Mouse (Mus musculus): Measurements from ENCODE around the gene Bbx. TPM values are rescaled to one million over a fixed set of nuclear protein-coding genes. Genes with fewer than 3 reads are reported as not detected.

Gene Bbx
- polyA plus RNA-seq, 1 experiment from 2014 or later = 20.4 TPM

DNA sequence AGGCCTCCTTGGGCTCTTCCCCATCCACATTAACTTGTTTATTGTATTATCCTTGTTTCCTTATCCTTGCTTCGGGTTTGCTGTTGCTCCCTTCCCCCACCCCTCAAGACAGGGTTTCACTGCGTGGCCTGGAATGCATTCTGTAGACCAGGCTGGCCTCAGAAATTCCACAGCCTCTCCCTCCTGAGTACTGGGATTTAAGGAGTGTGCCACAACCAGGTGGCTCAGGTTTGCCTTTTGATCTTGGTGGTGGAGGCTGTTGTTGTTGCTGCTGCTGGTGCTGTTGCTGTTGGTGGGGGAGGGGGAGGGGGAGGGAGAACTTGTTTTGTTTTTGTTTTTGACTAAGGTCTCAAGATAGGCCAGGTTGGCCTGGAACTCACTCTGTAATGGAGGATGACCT is 5.1 kb upstream of the Bbx start:
- no peak for ATAC-seq (ENCODE audit: low FRiP score, low read depth)
- WGBS = 62% methylated on average over 2 of the region's 2 CpGs

DNA sequence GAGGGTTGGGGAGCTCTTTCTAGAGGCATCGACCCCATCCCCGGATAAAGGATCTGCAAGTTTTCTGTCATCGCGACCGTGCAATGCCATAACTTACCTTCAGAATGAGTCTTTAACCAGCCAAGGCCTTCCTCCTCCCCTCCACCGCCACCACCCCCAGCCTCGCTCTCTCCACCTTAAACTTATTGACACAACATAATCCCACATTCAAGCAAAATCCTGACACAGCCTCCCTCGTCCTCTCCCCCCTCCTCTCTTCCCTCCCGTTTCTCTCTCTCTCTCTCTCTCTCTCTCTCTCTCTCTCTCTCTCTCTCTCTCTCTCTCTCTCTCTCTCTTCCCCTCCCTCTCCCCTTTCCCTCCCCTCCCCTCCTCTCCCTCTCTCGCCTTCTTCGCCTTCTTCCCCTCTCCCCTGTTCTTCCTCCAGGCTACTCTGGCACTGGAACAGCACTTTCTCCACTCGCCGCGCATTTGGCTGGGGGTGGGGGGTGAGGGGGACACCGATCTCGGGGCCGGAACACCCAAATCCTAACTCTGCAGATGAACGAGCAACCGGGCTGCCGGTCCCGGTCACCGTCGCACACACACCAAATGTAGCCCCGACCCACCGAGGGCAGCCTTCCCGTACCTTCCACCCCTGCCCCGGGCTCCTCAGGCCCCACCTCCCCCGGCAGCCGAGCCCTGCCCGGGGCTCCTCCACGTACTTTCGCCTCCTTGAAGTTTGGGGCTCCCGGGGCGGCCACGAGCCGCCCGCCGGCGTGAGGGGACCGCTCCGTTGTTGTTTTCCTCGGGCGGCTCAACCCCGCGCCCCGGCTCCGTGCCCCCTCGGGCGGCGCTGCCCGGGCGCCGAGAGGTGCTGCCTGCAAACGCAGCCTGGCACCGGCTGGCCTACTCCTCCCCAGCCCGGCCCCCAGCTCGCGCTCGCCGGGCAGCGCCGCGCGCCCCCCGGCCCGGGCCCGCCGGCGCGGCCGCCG is 894 bp downstream of the Bbx start:
- Histone ChIP-seq H3K9me3 (no peaks in the 10 kb centered on the region), H3K4me2 (peak overlapping the region; percentile 95), H3K27me3 (no peaks in the 10 kb centered on the region), H3K9ac (peak overlapping the region; percentile 85), H3K36me3 (no peaks in the 10 kb centered on the region), H3K4me1 (replicated peaks) (peaks cover 14% of the 10 kb centered on the region), H3K4me3 (peak overlapping the region; percentile 89), H3K27ac (replicated peaks) (peak overlapping the region; percentile 93)
- peak; percentile 65 for ATAC-seq (ENCODE audit: low FRiP score, low read depth)
- under 1% methylated on average over 61 of the region's 72 CpGs for whole genome bisulfite sequencing

More for the DNA sequence above, 5.1 kb upstream of the Bbx start:
- Histone ChIP-seq H3K4me2 (no peak overlapping the region), H3K27ac (replicated peaks) (no peak overlapping the region), H3K4me3 (no peak overlapping the region), H3K4me1 (replicated peaks) (peaks cover 6% of the 10 kb centered on the region), H3K27me3 (no peaks in the 10 kb centered on the region), H3K9ac (no peak overlapping the region), H3K9me3 (no peaks in the 10 kb centered on the region), H3K36me3 (no peaks in the 10 kb centered on the region)

DNA sequence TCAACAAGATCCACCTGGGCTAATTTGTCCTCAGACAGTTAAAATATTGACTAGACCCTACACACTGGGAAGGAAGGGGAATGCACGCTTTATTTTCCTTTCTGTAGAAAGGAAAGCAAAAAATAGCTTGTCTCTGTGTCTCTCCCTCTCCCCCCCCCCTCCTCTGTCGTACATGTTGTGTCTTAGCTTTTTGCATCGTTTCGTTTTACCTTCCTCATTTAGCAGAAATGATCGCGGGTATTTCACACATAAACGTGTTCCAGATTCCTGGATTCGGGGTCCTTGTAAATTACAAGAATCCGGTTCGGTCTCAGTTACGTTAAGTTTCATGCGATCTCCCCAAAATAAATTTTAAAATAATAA is 1.7 kb downstream of the Bbx start:
- no peak for ATAC-seq (ENCODE audit: low FRiP score, low read depth)
- WGBS = 0% methylated on average over 12 of the region's 12 CpGs
- H3K4me1 ChIP-seq (replicated peaks) = peaks cover 14% of the 10 kb centered on the region

DNA sequence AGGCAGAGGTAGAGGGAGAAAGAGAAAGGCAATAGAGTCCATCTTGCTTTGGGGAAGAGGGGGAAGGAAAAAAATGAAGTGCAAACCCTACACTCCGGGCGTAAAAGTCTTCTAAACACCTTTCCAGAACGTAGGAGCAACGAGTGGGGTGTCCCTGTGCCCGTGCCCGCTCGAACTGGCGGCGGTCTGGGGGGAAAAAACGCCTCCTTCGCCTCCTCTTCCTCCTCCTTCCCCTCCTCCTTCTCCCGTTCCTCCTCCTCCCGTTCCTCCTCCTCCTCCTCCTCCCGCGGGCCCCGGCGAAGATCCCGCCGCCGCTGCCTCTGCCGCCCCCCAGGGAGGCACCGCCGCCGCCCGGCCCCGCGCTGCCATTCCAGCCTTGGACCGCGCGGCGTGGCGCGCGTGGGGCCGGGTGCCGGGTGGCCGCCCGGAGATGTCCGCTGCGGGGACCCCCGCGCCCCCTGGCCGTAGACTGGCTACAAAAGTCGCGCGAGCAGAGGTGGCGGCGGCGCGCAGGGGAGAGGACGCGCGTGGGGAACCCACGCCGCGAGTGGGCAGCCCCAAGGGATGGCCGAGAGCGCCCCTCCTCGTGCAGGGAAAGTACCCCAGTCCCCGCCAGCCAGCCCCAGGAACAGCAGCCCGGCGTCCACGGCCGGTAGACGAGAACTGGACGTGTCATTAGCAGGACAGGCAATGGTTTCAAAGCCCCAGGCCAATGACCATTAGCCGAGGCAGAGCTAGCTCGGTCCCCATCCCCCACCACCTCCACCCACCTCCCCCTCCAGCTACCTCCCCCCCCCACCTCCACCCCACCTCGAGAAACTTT is 2.3 kb downstream of the Bbx start:
- ATAC-seq (ENCODE audit: low FRiP score, low read depth) = peak; percentile 27
- Histone ChIP-seq H3K9ac (peak overlapping the region; percentile 85), H3K27me3 (no peaks in the 10 kb centered on the region), H3K4me1 (replicated peaks) (peaks cover 14% of the 10 kb centered on the region), H3K9me3 (no peaks in the 10 kb centered on the region), H3K36me3 (no peaks in the 10 kb centered on the region), H3K4me3 (peak overlapping the region; percentile 89), H3K27ac (replicated peaks) (peak overlapping the region; percentile 54), H3K4me2 (peak overlapping the region; percentile 95)
- WGBS = under 1% methylated on average over 67 of the region's 69 CpGs

More for the DNA sequence above, 1.7 kb downstream of the Bbx start:
- H3K9ac ChIP-seq = peak overlapping the region; percentile 85
- no peaks in the 10 kb centered on the region for H3K36me3 ChIP-seq
- H3K4me3 ChIP-seq = peak overlapping the region; percentile 89
- peak overlapping the region; percentile 76 for H3K27ac ChIP-seq (replicated peaks)
- peak overlapping the region; percentile 95 for H3K4me2 ChIP-seq
- no peaks in the 10 kb centered on the region for H3K9me3 ChIP-seq
- H3K27me3 ChIP-seq = no peaks in the 10 kb centered on the region

DNA sequence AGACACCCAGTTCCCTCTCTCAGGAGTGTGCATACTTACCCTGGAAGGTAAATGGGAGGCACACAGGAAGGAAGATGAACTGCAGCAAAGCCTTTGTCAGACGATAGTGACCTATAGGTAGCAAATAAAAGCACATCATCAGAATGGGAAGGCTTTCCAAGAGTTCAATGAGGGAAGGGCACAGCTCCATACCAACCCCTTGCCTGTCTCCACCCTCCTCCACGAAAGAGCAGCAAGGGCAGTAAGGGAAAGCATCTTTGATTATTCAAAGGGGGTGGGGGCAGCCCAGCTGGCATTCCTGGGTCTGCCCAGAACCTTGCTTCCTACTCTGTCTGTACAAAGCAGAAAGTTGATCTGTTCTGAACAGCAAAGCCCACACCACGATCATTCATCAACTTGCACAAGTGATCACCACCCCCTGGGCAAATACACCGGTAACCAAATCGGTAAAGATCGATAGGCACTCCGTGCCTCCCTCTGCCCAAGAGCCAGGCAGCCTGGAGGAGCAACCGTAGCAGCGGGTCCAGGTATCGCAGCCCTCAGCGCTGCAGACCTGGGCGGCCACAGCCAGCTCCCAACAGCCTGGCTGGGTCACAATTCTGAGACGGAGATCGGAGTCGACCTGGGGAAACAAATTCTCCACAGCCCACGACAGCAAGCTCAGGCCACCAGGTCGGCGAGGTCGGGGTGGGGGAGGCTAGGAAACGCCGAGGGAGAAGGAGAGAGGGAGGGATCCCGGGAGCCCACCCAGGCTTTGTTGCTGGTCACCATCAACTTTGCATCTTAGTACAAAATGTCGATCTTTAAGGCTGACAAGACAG is 3.1 kb downstream of the Bbx start:
- no peak for ATAC-seq (ENCODE audit: low FRiP score, low read depth)
- Histone ChIP-seq H3K4me3 (peak overlapping the region; percentile 89), H3K9ac (peak overlapping the region; percentile 85), H3K27me3 (no peaks in the 10 kb centered on the region), H3K36me3 (no peaks in the 10 kb centered on the region), H3K27ac (replicated peaks) (peak overlapping the region; percentile 54), H3K4me1 (replicated peaks) (peaks cover 14% of the 10 kb centered on the region), H3K9me3 (no peaks in the 10 kb centered on the region), H3K4me2 (peak overlapping the region; percentile 95)
- WGBS = 4% methylated on average over 23 of the region's 23 CpGs

DNA sequence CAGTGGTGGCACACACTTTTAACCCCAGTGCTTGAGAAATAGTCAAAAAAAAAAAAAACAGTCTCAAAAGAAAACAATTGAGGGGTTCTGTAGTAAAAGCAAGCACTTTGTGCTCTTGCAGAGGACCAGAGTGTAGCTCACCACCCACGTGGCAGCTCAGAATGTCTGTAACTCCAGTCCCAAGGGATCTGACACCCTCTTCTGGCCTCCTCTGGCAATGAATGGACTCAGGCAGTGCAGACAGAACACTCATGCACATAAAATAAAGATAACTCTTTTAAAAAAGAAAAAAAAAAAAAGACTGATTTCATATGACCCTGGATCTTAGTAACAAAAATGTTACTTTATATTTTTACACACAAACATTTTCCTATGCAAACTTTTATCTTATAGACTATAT is 12.1 kb downstream of the Bbx start:
- WGBS = 14% methylated on average over 1 of the region's 1 CpGs
- no peaks in the 10 kb centered on the region for H3K27me3 ChIP-seq
- no peak overlapping the region for H3K27ac ChIP-seq (replicated peaks)
- H3K4me1 ChIP-seq (replicated peaks) = no peaks in the 10 kb centered on the region
- no peak overlapping the region for H3K4me2 ChIP-seq
- ATAC-seq (ENCODE audit: low FRiP score, low read depth) = no peak
- no peak overlapping the region for H3K9ac ChIP-seq
- no peaks in the 10 kb centered on the region for H3K9me3 ChIP-seq
- no peak overlapping the region for H3K4me3 ChIP-seq
- H3K36me3 ChIP-seq = no peaks in the 10 kb centered on the region

DNA sequence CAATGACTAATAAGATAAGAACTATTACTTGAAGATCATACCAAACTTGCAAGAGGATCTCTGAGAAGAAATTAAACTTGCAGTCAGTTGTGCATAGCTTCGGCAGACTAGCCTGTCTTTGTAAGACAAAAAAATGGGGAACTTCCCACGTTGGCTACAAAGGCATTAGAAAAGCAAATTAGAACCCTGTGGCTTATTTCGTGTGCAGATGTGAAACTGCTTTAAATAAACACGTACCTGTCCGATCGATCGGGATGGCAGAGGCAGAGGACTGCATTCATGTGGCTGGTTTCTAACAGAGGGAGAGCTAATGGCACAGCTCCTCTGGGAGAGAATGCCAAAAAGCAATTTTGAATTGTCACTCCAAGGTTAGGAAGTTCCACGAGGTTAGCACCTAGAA is 16.8 kb downstream of the Bbx start:
- Histone ChIP-seq H3K4me2 (no peak overlapping the region), H3K4me1 (replicated peaks) (no peaks in the 10 kb centered on the region), H3K27me3 (no peaks in the 10 kb centered on the region), H3K27ac (replicated peaks) (no peak overlapping the region), H3K36me3 (no peaks in the 10 kb centered on the region), H3K4me3 (no peak overlapping the region), H3K9me3 (no peaks in the 10 kb centered on the region), H3K9ac (no peak overlapping the region)
- no peak for ATAC-seq (ENCODE audit: low FRiP score, low read depth)
- WGBS = 75% methylated on average over 8 of the region's 8 CpGs

DNA sequence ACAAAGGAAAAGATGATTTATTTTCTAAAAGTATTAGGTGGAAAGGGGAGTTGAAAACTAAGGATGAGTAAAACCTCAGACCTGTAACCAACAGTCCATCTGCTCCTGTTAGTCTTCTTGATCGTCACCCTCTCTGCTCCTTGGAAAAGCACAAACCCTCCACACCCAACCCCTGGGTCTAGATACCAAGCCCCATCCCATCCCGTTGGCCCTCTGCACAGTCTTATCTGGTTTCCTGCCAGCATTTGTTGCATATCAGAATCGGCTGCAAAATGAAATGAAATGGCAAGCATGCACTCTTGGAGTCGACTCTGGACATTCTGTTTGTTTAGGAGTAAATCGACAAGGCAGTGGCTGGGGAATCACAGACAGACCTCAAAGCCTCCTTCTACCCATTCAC is 29.3 kb downstream of the Bbx start:
- Histone ChIP-seq H3K27me3 (no peaks in the 10 kb centered on the region), H3K4me2 (no peak overlapping the region), H3K36me3 (no peaks in the 10 kb centered on the region), H3K27ac (replicated peaks) (no peak overlapping the region), H3K4me3 (no peak overlapping the region), H3K4me1 (replicated peaks) (no peaks in the 10 kb centered on the region), H3K9me3 (no peaks in the 10 kb centered on the region), H3K9ac (no peak overlapping the region)
- ATAC-seq (ENCODE audit: low FRiP score, low read depth) = no peak
- 87% methylated on average over 5 of the region's 5 CpGs for WGBS

DNA sequence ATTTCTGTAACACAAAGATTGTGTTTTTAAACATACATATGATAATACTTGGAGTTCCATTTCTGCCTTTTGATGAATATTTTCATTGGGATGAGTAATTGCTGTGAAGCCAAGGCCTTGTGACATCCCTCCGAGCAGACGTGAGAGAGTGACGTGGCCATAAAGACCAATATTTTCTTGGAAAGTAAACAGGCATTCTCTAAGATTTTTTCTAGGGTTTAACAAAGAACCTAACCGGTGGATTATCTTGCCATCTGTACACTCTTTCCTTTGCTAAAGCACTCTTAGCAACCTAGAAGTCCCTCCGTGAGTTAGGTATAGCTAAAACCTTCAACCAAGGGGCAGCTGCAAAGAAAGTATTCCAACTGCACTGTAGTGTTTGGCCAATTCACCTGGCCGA is 32.4 kb downstream of the Bbx start:
- no peaks in the 10 kb centered on the region for H3K9me3 ChIP-seq
- H3K36me3 ChIP-seq = no peaks in the 10 kb centered on the region
- H3K27ac ChIP-seq (replicated peaks) = no peak overlapping the region
- no peak for ATAC-seq (ENCODE audit: low FRiP score, low read depth)
- H3K4me3 ChIP-seq = no peak overlapping the region
- H3K27me3 ChIP-seq = no peaks in the 10 kb centered on the region
- H3K9ac ChIP-seq = no peak overlapping the region
- WGBS = 93% methylated on average over 6 of the region's 6 CpGs
- no peak overlapping the region for H3K4me2 ChIP-seq
- no peaks in the 10 kb centered on the region for H3K4me1 ChIP-seq (replicated peaks)

DNA sequence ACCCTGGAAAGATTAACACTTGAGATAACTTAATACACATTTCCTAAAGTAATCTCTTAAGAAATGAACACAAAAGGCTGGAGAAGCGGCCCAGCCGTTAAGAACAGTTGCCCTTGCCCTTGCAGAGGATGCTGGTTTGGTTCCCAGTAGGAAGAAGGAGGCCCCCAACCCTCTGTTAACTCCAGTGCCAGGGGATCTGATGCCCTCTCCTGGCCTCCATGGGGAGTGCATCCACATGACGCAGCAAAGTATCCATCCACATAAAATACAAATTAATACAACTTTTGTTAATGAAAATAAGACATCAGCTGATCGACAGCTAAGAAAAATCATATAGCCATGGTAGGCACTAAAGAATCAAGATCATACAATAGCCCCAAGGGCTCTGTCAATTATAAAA is 33.6 kb downstream of the Bbx start:
- no peak overlapping the region for H3K4me3 ChIP-seq
- 83% methylated on average over 4 of the region's 4 CpGs for WGBS
- no peak overlapping the region for H3K9ac ChIP-seq
- no peaks in the 10 kb centered on the region for H3K27me3 ChIP-seq
- H3K36me3 ChIP-seq = no peaks in the 10 kb centered on the region
- no peaks in the 10 kb centered on the region for H3K9me3 ChIP-seq
- H3K4me1 ChIP-seq (replicated peaks) = no peaks in the 10 kb centered on the region
- H3K4me2 ChIP-seq = no peak overlapping the region
- no peak overlapping the region for H3K27ac ChIP-seq (replicated peaks)
- ATAC-seq (ENCODE audit: low FRiP score, low read depth) = no peak

DNA sequence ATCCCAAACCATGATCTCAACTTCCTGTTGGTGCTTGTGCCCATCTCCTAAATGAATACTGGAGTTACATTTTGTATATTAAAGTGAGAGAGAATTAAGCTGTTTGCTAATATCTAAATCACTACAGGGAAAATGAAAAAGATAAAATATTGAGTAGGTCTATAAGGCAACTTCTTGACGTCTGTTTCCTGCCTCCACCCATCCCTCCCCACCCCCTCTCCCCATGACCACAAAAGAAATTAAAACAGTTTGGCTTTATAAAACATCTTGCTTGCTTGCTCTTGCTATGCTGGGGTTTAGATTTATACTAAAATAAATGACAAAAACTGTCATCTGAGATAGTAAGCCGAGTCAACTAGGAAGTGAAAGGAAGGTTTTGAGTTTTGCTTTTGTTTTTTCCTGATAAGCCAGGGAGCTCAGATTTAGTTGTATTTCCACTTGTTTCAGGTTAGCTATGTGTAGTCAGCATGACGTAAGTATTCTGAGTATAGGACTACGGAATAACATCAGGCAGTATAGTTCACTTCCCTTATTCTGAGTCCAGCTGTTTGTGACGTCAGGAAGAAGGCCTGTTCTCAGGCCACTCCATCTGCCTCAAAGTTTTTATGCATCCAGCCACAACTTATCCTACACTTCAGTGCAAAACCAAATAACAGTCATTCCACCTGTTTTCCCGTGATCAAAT is 36.1 kb downstream of the Bbx start:
- no peaks in the 10 kb centered on the region for H3K4me1 ChIP-seq (replicated peaks)
- WGBS = 92% methylated on average over 6 of the region's 6 CpGs
- H3K27me3 ChIP-seq = no peaks in the 10 kb centered on the region
- H3K9me3 ChIP-seq = no peaks in the 10 kb centered on the region
- no peak overlapping the region for H3K9ac ChIP-seq
- no peak overlapping the region for H3K4me2 ChIP-seq
- no peak overlapping the region for H3K4me3 ChIP-seq
- no peak for ATAC-seq (ENCODE audit: low FRiP score, low read depth)
- no peak overlapping the region for H3K27ac ChIP-seq (replicated peaks)
- no peaks in the 10 kb centered on the region for H3K36me3 ChIP-seq

Measured in hindbrain, embryonic 15.5 days (tissue).